Mouse (Mus musculus): ENCODE results near the gene Med23. TPM values are rescaled to one million over a fixed set of nuclear protein-coding genes. Genes with fewer than 3 reads are reported as not detected.

Med23 gene
- polyA plus RNA-seq, 1 experiment from 2014 or later, result 18.3 TPM

GRCm38 (mm10) chr10:24951575-24951974 is 81.8 kb downstream of the Med23 start:
- Histone ChIP-seq H3K4me2 (ENCODE audit: low read length) (no peak overlapping the region), H3K4me1 (ENCODE audit: control insufficient read depth in 2 of 2, insufficient read depth in 2 of 2, low read length in 2 of 2) (peaks cover 0 to 5% of the 10 kb centered on the region in 2 experiments; a peak in 1 of 4 replicates), H3K27me3 (ENCODE audit: control insufficient read depth, insufficient read depth, low read length) (no peaks in the 10 kb centered on the region), H3K4me3 (ENCODE audit: control insufficient read depth in 1 of 2, insufficient read depth in 1 of 2, low read depth in 1 of 2, low read length in 2 of 2) (no peak overlapping the region), H3K9me3 (ENCODE audit: control insufficient read depth, low read length) (no peaks in the 10 kb centered on the region), H3K9ac (ENCODE audit: low read length) (no peak overlapping the region), H3K36me3 (ENCODE audit: control insufficient read depth, insufficient read depth, low read length) (no peaks in the 10 kb centered on the region), H3K27ac (replicated peaks in 1 of 2; ENCODE audit: control insufficient read depth in 1 of 2, insufficient read depth in 1 of 2, low read depth in 2 of 2, low read length in 2 of 2) (no peak overlapping the region)
- ATAC-seq (ENCODE audit: insufficient number of reproducible peaks, insufficient read depth, low FRiP score, low read depth), result no peak
- 78% methylated on average over 8 of the region's 8 CpGs for WGBS

DNA sequence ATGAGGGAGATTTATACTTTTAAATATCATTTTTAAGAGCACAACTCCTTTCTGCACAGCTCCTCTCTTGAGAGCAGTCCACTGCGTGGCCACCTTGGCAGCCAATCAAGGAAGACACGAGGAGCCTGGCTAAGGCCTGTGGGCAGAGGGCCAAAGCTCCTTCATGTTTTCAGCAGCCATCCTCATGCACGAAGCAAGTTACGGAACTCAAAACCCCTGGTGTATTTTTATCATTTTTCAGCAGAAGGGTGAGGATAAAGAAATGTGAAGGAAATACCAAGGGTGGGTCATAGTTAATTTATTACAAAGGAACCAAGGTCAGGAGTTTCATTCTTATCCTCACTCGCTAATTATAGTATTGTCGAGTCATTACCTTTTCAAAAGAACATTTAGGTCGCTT is 82.8 kb downstream of the Med23 start:
- Histone ChIP-seq H3K4me1 (ENCODE audit: control insufficient read depth in 2 of 2, insufficient read depth in 2 of 2, low read length in 2 of 2) (peaks cover 0 to 5% of the 10 kb centered on the region in 2 experiments; a peak in 1 of 4 replicates), H3K4me3 (ENCODE audit: control insufficient read depth in 1 of 2, insufficient read depth in 1 of 2, low read depth in 1 of 2, low read length in 2 of 2) (no peak overlapping the region), H3K27ac (replicated peaks in 1 of 2; ENCODE audit: control insufficient read depth in 1 of 2, insufficient read depth in 1 of 2, low read depth in 2 of 2, low read length in 2 of 2) (no peak overlapping the region), H3K27me3 (ENCODE audit: control insufficient read depth, insufficient read depth, low read length) (no peaks in the 10 kb centered on the region), H3K9ac (ENCODE audit: low read length) (no peak overlapping the region), H3K9me3 (ENCODE audit: control insufficient read depth, low read length) (no peaks in the 10 kb centered on the region), H3K4me2 (ENCODE audit: low read length) (no peak overlapping the region), H3K36me3 (ENCODE audit: control insufficient read depth, insufficient read depth, low read length) (no peaks in the 10 kb centered on the region)
- 49% methylated on average over 7 of the region's 7 CpGs for WGBS
- ATAC-seq (ENCODE audit: insufficient number of reproducible peaks, insufficient read depth, low FRiP score, low read depth), result no peak

GRCm38 (mm10) chr10:24953876-24954275 is 84.1 kb downstream of the Med23 start:
- Histone ChIP-seq H3K4me2 (ENCODE audit: low read length) (no peak overlapping the region), H3K4me3 (ENCODE audit: control insufficient read depth in 1 of 2, insufficient read depth in 1 of 2, low read depth in 1 of 2, low read length in 2 of 2) (no peak overlapping the region), H3K9me3 (ENCODE audit: control insufficient read depth, low read length) (no peaks in the 10 kb centered on the region), H3K36me3 (ENCODE audit: control insufficient read depth, insufficient read depth, low read length) (no peaks in the 10 kb centered on the region), H3K27ac (replicated peaks in 1 of 2; ENCODE audit: control insufficient read depth in 1 of 2, insufficient read depth in 1 of 2, low read depth in 2 of 2, low read length in 2 of 2) (no peak overlapping the region), H3K9ac (ENCODE audit: low read length) (no peak overlapping the region), H3K27me3 (ENCODE audit: control insufficient read depth, insufficient read depth, low read length) (no peaks in the 10 kb centered on the region), H3K4me1 (ENCODE audit: control insufficient read depth in 2 of 2, insufficient read depth in 2 of 2, low read length in 2 of 2) (peaks cover 5 to 13% of the 10 kb centered on the region in 2 experiments)
- 71% methylated on average over 6 of the region's 6 CpGs for WGBS
- no peak for ATAC-seq (ENCODE audit: insufficient number of reproducible peaks, insufficient read depth, low FRiP score, low read depth)

DNA sequence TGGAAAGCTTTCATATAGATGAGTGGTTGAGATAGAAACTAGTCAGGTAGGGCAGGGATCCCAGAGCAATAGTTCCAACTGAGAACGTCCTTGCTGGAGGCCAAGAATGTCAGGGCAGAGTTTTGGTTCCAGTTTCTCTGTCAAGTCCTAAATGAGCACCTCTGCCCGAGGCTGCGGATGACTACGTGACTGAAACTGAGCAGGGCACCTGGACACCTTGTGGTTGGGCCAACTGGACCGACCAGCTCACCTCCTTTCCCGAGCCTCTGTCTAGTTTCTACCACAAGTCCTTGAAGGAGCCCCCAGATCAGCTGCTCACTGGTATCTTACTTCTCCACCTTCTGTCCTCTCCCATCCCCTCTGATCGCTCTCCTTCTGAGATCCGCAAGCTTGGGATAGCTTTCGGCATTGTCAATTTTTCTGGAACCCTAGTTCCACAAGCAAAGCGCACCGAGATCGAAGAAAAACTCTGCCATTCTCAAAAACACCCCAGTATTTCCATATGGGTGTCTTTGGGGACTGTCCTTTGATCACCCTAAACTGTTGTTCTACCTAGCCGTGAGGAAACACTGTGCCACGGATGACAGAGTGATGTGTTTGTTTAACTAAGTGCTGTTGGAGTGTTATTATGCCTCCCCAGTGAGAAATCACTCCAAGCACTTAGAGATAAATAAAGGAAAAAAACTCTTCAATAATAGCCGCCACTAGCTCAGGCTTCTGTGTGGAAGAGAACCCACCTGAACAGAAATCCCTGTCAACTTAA is 88.7 kb downstream of the Med23 start:
- no peak overlapping the region; a peak in 1 of 4 replicates for H3K4me3 ChIP-seq (ENCODE audit: control insufficient read depth in 1 of 2, insufficient read depth in 1 of 2, low read depth in 1 of 2, low read length in 2 of 2)
- no peak for ATAC-seq (ENCODE audit: insufficient number of reproducible peaks, insufficient read depth, low FRiP score, low read depth)

GRCm38 (mm10) chr10:24959043-24959916 is 89.5 kb downstream of the Med23 start:
- Histone ChIP-seq H3K36me3 (ENCODE audit: control insufficient read depth, insufficient read depth, low read length) (no peaks in the 10 kb centered on the region), H3K4me2 (ENCODE audit: low read length) (peak overlapping the region; percentile 60), H3K27me3 (ENCODE audit: control insufficient read depth, insufficient read depth, low read length) (peaks cover 6% of the 10 kb centered on the region; the same call in 1 of the 2 replicates), H3K9ac (ENCODE audit: low read length) (no peak overlapping the region), H3K4me3 (ENCODE audit: control insufficient read depth in 1 of 2, insufficient read depth in 1 of 2, low read depth in 1 of 2, low read length in 2 of 2) (no peak overlapping the region; a peak in 1 of 4 replicates), H3K27ac (replicated peaks in 1 of 2; ENCODE audit: control insufficient read depth in 1 of 2, insufficient read depth in 1 of 2, low read depth in 2 of 2, low read length in 2 of 2) (no peak overlapping the region), H3K4me1 (ENCODE audit: control insufficient read depth in 2 of 2, insufficient read depth in 2 of 2, low read length in 2 of 2) (peaks cover 10 to 14% of the 10 kb centered on the region in 2 experiments), H3K9me3 (ENCODE audit: control insufficient read depth, low read length) (no peaks in the 10 kb centered on the region)
- ATAC-seq (ENCODE audit: insufficient number of reproducible peaks, insufficient read depth, low FRiP score, low read depth), result no peak
- 34% methylated on average over 15 of the region's 15 CpGs for WGBS

More for the DNA sequence above, 88.7 kb downstream of the Med23 start:
- no peaks in the 10 kb centered on the region for H3K36me3 ChIP-seq (ENCODE audit: control insufficient read depth, insufficient read depth, low read length)
- H3K27me3 ChIP-seq (ENCODE audit: control insufficient read depth, insufficient read depth, low read length), result peaks cover 6% of the 10 kb centered on the region; the same call in 1 of the 2 replicates
- H3K9me3 ChIP-seq (ENCODE audit: control insufficient read depth, low read length), result no peaks in the 10 kb centered on the region
- H3K27ac ChIP-seq (replicated peaks in 1 of 2; ENCODE audit: control insufficient read depth in 1 of 2, insufficient read depth in 1 of 2, low read depth in 2 of 2, low read length in 2 of 2), result no peak overlapping the region
- peaks cover 10 to 14% of the 10 kb centered on the region in 2 experiments for H3K4me1 ChIP-seq (ENCODE audit: control insufficient read depth in 2 of 2, insufficient read depth in 2 of 2, low read length in 2 of 2)
- peak overlapping the region; percentile 60 for H3K4me2 ChIP-seq (ENCODE audit: low read length)
- 49% methylated on average over 15 of the region's 15 CpGs for WGBS
- H3K9ac ChIP-seq (ENCODE audit: low read length), result no peak overlapping the region

DNA sequence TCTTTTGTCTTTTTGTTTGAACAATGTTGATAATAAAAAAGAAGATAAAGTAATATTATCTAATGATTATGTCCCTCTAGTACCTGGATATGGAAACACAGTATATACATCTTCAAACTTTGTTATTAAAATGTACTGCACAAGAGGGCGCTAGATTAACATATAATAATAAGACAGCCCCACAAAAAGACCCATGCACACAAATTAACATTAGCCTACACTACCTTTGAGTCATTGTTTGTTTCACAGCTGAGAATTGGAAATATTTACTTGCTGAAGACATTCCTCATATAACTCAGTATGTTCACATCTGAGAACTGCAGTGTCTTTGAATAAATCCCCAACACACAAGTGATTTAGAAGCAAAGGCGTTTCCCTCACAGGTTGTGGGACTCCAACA is 91.3 kb downstream of the Med23 start:
- no peak overlapping the region for H3K9ac ChIP-seq (ENCODE audit: low read length)
- H3K9me3 ChIP-seq (ENCODE audit: control insufficient read depth, low read length), result no peaks in the 10 kb centered on the region
- WGBS, result 48% methylated on average over 2 of the region's 2 CpGs
- ATAC-seq (ENCODE audit: insufficient number of reproducible peaks, insufficient read depth, low FRiP score, low read depth), result no peak
- H3K27ac ChIP-seq (replicated peaks in 1 of 2; ENCODE audit: control insufficient read depth in 1 of 2, insufficient read depth in 1 of 2, low read depth in 2 of 2, low read length in 2 of 2), result no peak overlapping the region
- peaks cover 13 to 14% of the 10 kb centered on the region in 2 experiments for H3K4me1 ChIP-seq (ENCODE audit: control insufficient read depth in 2 of 2, insufficient read depth in 2 of 2, low read length in 2 of 2)
- H3K4me3 ChIP-seq (ENCODE audit: control insufficient read depth in 1 of 2, insufficient read depth in 1 of 2, low read depth in 1 of 2, low read length in 2 of 2), result no peak overlapping the region
- H3K36me3 ChIP-seq (ENCODE audit: control insufficient read depth, insufficient read depth, low read length), result no peaks in the 10 kb centered on the region
- no peak overlapping the region for H3K4me2 ChIP-seq (ENCODE audit: low read length)
- H3K27me3 ChIP-seq (ENCODE audit: control insufficient read depth, insufficient read depth, low read length), result peaks cover 6% of the 10 kb centered on the region; the same call in 1 of the 2 replicates

- 58% methylated on average over 2 of the region's 2 CpGs for WGBS
- Histone ChIP-seq H3K9ac (ENCODE audit: low read length) (no peak overlapping the region), H3K36me3 (ENCODE audit: control insufficient read depth, insufficient read depth, low read length) (no peaks in the 10 kb centered on the region), H3K27ac (replicated peaks in 1 of 2; ENCODE audit: control insufficient read depth in 1 of 2, insufficient read depth in 1 of 2, low read depth in 2 of 2, low read length in 2 of 2) (no peak overlapping the region), H3K4me1 (ENCODE audit: control insufficient read depth in 2 of 2, insufficient read depth in 2 of 2, low read length in 2 of 2) (peaks cover 14 to 16% of the 10 kb centered on the region in 2 experiments), H3K9me3 (ENCODE audit: control insufficient read depth, low read length) (no peaks in the 10 kb centered on the region), H3K27me3 (ENCODE audit: control insufficient read depth, insufficient read depth, low read length) (peaks cover 6% of the 10 kb centered on the region; the same call in 1 of the 2 replicates), H3K4me2 (ENCODE audit: low read length) (no peak overlapping the region), H3K4me3 (ENCODE audit: control insufficient read depth in 1 of 2, insufficient read depth in 1 of 2, low read depth in 1 of 2, low read length in 2 of 2) (no peak overlapping the region)
- ATAC-seq (ENCODE audit: insufficient number of reproducible peaks, insufficient read depth, low FRiP score, low read depth), result no peak
Observed at GRCm38 (mm10) chr10:24961889-24962288, 92.1 kb downstream of the Med23 start.
